Comparison of ENCODE assay signal across 31 mouse cellular contexts in the genomic region with DNA sequence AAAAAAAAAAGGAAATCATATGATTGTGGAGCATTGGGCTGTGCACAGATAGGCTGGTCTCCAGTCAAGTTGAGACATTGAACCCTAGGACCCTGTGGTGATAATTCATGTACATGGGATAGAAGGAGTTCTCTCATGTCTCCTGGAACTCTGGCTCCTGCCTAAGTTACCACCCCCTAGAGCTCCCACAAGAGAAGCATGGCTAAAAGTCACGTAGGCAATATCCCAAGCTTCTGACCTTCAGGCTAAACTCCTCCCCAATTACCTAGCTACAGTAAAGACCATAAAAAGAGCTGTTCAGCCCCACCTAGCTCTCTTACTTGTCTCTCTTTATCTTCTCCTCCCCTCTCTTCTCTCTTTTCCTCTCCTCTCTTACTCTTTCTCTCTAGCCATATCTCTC. TPM values are rescaled to one million over a fixed set of nuclear protein-coding genes. Genes with fewer than 3 reads are reported as not detected.
"Had no signal": no experiment of that assay in that cellular context is flagged by ENCODE, and none has a peak within 500 bp of the region (broad histone marks: within the 10 kb centered on the region; RNA-seq: fewer than 3 reads in every experiment).

No protein-coding gene starts in this region.

- H3K9ac ChIP-seq: limb, embryonic 12.5 days; limb, embryonic 13.5 days; limb, embryonic 15.5 days; liver, embryonic 12.5 days; liver, embryonic 13.5 days; liver, embryonic 14.5 days; liver, embryonic 15.5 days; liver, postnatal 0 days; lung, embryonic 14.5 days; lung, embryonic 15.5 days; midbrain, embryonic 12.5 days; midbrain, embryonic 13.5 days; neural tube, embryonic 12.5 days had no signal

- H3K27ac ChIP-seq: limb, embryonic 10.5 days; limb, embryonic 12.5 days; limb, embryonic 13.5 days; limb, embryonic 15.5 days; liver, embryonic 12.5 days; liver, embryonic 13.5 days; liver, embryonic 14.5 days; liver, embryonic 15.5 days; lung, embryonic 15.5 days; macrophage; midbrain, embryonic 10.5 days; midbrain, embryonic 12.5 days; midbrain, embryonic 13.5 days; neural tube, embryonic 12.5 days had no signal

- ATAC-seq: liver, embryonic 12.5 days; liver, postnatal 0 days; lung, postnatal 0 days; midbrain, embryonic 13.5 days; midbrain, embryonic 16.5 days had no signal

- H3K4me2 ChIP-seq: limb, embryonic 12.5 days; limb, embryonic 13.5 days; limb, embryonic 15.5 days; liver, embryonic 11.5 days; liver, embryonic 12.5 days; liver, embryonic 13.5 days; liver, embryonic 15.5 days; lung, embryonic 14.5 days; lung, embryonic 15.5 days; midbrain, embryonic 11.5 days; midbrain, embryonic 12.5 days; midbrain, embryonic 13.5 days; neural tube, embryonic 12.5 days had no signal

- H3K4me1 ChIP-seq: limb, embryonic 10.5 days; limb, embryonic 12.5 days; limb, embryonic 13.5 days; limb, embryonic 15.5 days; liver, embryonic 12.5 days; liver, embryonic 13.5 days; liver, embryonic 15.5 days; lung, embryonic 15.5 days; megakaryocyte, embryonic 14.5 days; midbrain, embryonic 10.5 days; midbrain, embryonic 12.5 days; midbrain, embryonic 13.5 days; neural tube, embryonic 12.5 days had no signal

- H3K4me3 ChIP-seq: limb, embryonic 10.5 days; limb, embryonic 12.5 days; limb, embryonic 13.5 days; limb, embryonic 15.5 days; liver, embryonic 12.5 days; liver, embryonic 13.5 days; liver, embryonic 15.5 days; lung, embryonic 15.5 days; megakaryocyte, embryonic 14.5 days; midbrain, embryonic 10.5 days; midbrain, embryonic 12.5 days; midbrain, embryonic 13.5 days; myocyte; neural tube, embryonic 12.5 days had no signal

- H3K9me3 ChIP-seq: limb, embryonic 15.5 days; liver, embryonic 12.5 days; liver, embryonic 13.5 days; liver, embryonic 15.5 days; megakaryocyte, embryonic 14.5 days had no signal

- H3K27me3 ChIP-seq: limb, embryonic 12.5 days; limb, embryonic 13.5 days; limb, embryonic 15.5 days; liver, embryonic 12.5 days; liver, embryonic 13.5 days; liver, embryonic 15.5 days; lung, embryonic 15.5 days; megakaryocyte, embryonic 14.5 days; midbrain, embryonic 12.5 days; midbrain, embryonic 13.5 days; neural tube, embryonic 12.5 days had no signal

- H3K36me3 ChIP-seq: limb, embryonic 10.5 days; limb, embryonic 12.5 days; limb, embryonic 13.5 days; limb, embryonic 15.5 days; liver, embryonic 12.5 days; liver, embryonic 13.5 days; liver, embryonic 15.5 days; lung, embryonic 15.5 days; midbrain, embryonic 10.5 days; midbrain, embryonic 12.5 days; midbrain, embryonic 13.5 days; neural tube, embryonic 12.5 days had no signal

RNA-seq across cellular contexts. Expression of a gene that starts 42.0 kb away (rescaled TPM):
- polyA plus RNA-seq: limb, embryonic 10.5 days; limb, embryonic 11.5 days; limb, embryonic 12.5 days; limb, embryonic 13.5 days; limb, embryonic 14.5 days; limb, embryonic 15.5 days; liver, adult 2 months; liver, embryonic 11.5 days; liver, embryonic 12.5 days; liver, embryonic 13.5 days; liver, embryonic 14.5 days; liver, embryonic 15.5 days; liver, embryonic 16.5 days; liver, postnatal 0 days; lung, adult 2 months; lung, embryonic 14.5 days; lung, embryonic 15.5 days; lung, embryonic 16.5 days; lung, postnatal 0 days; macrophage; midbrain, embryonic 10.5 days; midbrain, embryonic 11.5 days; midbrain, embryonic 12.5 days; midbrain, embryonic 13.5 days; midbrain, embryonic 14.5 days; midbrain, embryonic 16.5 days; midbrain, postnatal 0 days; myocyte; neural tube, embryonic 11.5 days; neural tube, embryonic 12.5 days had no signal
